Mouse (Mus musculus) urinary bladder, postnatal 14 days (tissue): ENCODE results near the gene Zfp296.
A peak's percentile ranks its signal among the peaks of the same experiment; 100 is the strongest.

Source experiments
- DNase-seq: peaks from one replicate; pipeline ENCODE4 v3.0.0; 2021; ENCODE audit warnings: low spot score

Zfp296 gene

GRCm38 (mm10) chr7:19577141-19577852 is at the start of gene Zfp296, which contains the start of gene Gemin7:
Zfp296 (plus strand) TSS chr7:19577287.
Gemin7 (minus strand) TSS chr7:19577595.
- peak; percentile 59 for DNase-seq

GRCm38 (mm10) chr7:19531077-19531476 is 46.0 kb upstream of the Zfp296 start:
- DNase-seq, result no peak

DNA sequence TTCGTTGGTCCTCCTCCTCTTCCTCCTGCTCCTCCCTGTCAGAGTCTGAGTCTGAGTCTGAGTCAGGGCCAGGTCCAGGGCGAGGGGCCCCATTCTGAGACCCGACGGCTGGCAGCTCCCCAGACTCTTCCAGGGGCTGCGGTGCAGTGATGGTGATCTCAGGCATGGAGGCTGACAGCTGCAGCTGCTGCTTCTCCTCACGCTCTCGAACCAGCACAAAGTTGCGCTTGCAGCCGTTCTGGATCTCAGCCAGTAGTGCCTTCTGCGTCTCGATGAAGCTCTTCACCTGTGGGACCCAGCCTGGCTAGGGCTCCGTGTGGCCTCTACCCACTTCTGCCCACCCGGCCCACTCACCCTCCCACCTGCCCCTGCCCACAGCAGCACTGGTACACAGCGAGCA is 44.8 kb upstream of the Zfp296 start:
- DNase-seq, result no peak

- DNase-seq, result no peak
Observed at GRCm38 (mm10) chr7:19534676-19535075, 42.4 kb upstream of the Zfp296 start.

DNA sequence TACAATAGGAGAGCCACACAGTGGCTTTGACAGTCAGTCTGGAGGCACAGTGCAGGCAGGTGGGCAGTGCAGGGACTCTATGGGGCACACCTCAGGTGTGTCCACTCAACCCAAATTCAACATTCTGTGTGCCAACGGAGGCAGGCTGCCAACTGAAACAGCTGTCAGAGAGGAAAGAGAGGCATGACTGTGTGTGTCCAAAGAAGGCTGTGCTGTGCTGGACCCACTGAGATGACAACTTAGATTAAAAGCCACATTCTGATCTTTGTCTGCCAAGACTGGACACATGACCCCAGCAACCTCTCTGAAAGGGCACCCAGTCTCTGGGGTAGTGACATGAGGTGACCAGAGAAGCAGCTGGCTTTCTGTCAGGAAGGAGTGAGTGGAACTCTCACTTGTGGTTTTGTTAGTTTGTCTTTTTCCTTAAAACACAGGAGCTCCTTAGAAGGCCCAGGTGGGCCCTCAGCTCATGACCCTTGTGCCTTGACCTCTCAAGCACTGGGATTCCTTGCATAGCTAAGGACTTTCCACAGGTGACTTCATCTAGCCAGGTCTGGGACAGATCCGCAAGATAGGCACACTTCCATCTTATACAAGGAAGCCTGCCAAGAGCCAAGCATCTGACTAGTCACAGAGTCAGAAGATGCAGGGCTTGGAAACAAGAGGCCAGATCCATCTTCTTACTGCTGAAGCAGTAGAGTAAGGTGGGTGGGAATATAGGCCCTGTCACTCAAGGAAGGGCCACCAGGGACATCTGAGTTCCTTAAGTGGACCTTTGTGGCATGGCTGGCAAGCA is 36.1 kb upstream of the Zfp296 start:
- DNase-seq, result peak; percentile 28

DNA sequence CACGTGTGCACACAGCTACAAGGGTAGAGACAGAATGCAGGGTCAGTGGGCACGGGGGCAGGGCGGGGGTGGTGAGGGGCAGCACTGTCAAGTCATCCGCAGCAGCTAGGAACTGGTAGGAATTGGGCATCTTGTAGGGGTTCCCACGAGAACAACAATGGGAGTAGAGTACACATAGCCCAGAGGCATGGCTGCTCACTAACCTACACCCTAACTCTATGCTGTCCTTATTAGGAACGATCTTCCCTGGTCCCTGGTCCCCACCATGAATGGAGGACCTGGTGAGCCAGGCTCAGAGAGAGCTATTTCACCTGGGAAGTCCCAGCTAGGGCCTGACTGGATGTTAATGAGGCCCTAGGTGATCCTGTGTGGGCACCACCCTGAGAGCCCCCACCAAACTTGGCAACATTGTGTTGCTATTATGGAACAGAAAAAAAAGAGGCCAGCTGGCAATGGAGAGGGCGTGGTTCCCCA is 35.4 kb upstream of the Zfp296 start:
- DNase-seq, result no peak

GRCm38 (mm10) chr7:19542155-19542691 is 34.9 kb upstream of the Zfp296 start:
- no peak for DNase-seq

- DNase-seq, result no peak
Observed at GRCm38 (mm10) chr7:19543584-19543983, 33.5 kb upstream of the Zfp296 start.

DNA sequence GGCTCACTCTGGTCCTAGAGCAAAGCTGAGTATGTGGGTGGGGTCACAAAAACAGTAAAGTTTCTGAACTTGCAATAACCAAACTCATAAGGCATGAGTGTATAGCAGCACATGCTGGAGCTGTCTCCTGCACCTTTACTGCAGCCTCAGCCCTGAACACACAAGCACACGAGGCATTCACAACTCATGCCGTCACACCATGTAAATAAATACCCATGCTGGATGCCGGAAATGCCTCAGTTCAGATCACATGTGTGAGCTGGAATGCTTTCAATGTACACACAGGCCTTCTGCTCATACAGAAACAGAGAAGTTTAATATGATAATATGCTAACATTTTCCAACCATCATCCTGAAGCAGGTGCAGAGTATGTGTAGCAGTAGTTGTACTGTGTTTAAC is 31.1 kb upstream of the Zfp296 start:
- DNase-seq, result no peak

- no peak for DNase-seq
Observed at GRCm38 (mm10) chr7:19547344-19547969, 29.6 kb upstream of the Zfp296 start.

GRCm38 (mm10) chr7:19549394-19549793 is 27.7 kb upstream of the Zfp296 start:
- DNase-seq, result no peak

- no peak for DNase-seq
Observed at GRCm38 (mm10) chr7:19551634-19552033, 25.5 kb upstream of the Zfp296 start.

- no peak for DNase-seq
Observed at GRCm38 (mm10) chr7:19552443-19552842, 24.6 kb upstream of the Zfp296 start.

- DNase-seq, result no peak
Observed at GRCm38 (mm10) chr7:19554168-19554567, 22.9 kb upstream of the Zfp296 start.

DNA sequence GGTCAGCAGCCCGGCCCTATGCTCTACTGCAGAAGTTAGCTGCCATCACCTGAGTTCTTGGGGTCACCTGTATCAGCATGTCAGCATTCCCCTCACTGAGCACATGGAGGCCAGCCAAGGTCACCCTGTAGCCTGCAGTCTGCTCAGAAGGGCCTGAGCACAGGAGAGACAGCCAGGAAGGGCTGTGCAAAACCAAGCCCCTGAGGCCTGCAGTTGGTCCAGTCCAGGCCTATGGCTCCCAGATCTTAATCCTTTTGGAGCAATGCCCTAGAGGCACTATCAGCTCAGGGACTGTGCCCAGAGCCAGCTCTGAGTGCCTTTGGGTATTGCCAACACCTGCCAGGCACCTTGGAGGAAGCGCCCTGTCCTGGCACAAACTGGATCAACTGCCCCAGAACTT is 20.0 kb upstream of the Zfp296 start:
- DNase-seq, result no peak

DNA sequence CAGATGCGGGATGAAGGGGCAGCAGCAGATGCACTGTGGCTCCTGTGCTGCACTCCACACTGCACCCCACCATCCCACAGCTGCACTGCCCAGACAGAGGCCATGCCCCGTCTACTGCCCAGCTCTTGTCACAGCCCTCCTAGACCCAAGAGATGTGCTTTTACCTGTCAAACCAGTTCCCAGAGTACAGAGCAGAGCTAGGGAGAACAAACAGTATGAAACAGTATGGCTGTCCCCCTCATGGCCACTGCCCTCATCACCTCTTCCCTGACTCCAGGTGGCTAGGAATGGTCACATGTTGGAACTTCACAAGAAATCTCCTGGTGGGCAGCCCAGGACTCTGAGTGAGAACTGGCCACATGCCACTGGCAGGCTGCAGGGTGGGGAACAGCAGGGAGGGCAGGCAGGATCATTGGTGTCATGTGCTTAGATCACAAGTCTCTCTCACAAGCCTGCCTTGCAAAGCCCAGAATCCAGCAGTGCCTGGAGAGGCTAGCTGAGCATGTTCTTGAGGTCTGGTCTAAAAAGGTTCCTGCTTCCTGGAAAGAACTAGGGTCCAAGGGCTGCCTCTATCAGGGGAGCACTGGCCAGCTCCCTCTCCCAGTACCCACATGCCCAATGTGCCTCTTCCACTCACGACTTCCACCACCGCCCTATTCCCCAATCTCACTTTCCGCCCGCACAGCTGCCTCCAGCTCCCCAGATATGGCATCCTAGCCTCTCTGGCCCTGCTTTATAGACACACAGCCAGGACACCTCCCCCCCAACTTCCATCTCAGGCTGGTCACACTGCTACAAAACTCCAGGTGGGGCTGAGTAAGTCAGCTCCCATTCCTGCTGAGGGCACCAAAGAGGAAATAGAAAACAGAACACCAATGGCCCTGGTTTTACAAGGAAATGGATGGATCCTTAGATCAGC is 18.8 kb upstream of the Zfp296 start:
- no peak for DNase-seq

GRCm38 (mm10) chr7:19558965-19559364 is 18.1 kb upstream of the Zfp296 start:
- no peak for DNase-seq

DNA sequence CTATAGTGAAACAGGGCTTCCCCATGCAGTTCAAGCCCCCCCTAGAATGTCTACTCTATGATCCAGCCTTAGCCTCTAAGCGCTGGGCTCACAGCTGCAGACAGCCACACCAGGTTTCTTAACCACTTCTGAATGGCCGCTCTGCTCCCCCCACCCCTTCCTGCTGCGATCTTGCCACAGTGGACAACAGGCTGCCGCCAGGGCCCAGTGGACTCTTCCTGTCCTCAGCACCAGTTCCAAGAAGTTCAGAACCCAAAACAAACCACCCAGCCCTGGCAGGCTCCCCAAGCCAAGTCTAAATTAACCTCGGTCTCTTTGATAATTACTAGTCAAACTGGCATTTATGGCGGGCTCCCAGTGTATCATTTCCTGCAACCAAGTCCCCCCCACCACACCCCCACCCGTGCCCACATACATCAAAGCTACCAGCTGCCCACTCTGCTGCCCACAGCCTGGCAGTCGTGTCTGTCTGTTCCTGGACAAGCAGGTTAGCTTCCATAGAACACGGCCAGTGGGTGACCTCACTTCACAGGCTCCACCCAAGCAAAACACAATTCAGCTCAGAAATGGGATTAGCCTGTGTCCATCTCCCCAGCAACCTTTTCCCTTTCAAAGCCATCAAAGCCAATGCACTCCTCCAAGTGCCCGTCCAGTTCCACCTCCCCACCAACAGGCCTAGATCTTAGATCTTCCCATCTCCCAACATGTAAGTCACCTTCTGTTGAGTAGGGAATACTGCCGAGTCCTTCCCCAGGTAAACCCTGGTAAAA is 16.4 kb upstream of the Zfp296 start:
- DNase-seq, result no peak

GRCm38 (mm10) chr7:19561431-19561764 is 15.7 kb upstream of the Zfp296 start:
- DNase-seq, result no peak

- DNase-seq, result peak; percentile 90
Observed at GRCm38 (mm10) chr7:19561765-19562642, 15.1 kb upstream of the Zfp296 start.
